Mouse (Mus musculus): ENCODE measurements around the gene Nppb. TPM values are rescaled to one million over a fixed set of nuclear protein-coding genes. Genes with fewer than 3 reads are reported as not detected.

Gene Nppb
- polyA plus RNA-seq, 2 experiments from 2014 or later = not detected

- ATAC-seq = no peak
Observed at GRCm38 (mm10) chr4:147977726-147978125, 7.9 kb upstream of the Nppb start.

GRCm38 (mm10) chr4:147978391-147978790 lies 7.2 kb upstream of the Nppb start:
- no peak for ATAC-seq

GRCm38 (mm10) chr4:147979441-147979860 lies 6.1 kb upstream of the Nppb start:
- ATAC-seq = no peak

GRCm38 (mm10) chr4:147993571-147994095 lies 8.0 kb downstream of the Nppb start:
- ATAC-seq = no peak

- ATAC-seq = no peak
Observed at GRCm38 (mm10) chr4:147995311-147995710, 9.7 kb downstream of the Nppb start.

- ATAC-seq = no peak
Observed at GRCm38 (mm10) chr4:148000202-148000772, 14.7 kb downstream of the Nppb start, which contains the start of gene Nppa. Nppa (plus strand) TSS chr4:148000722.

- no peak for ATAC-seq
Observed at GRCm38 (mm10) chr4:148001013-148001789, 15.6 kb downstream of the Nppb start.

GRCm38 (mm10) chr4:148001866-148002265 lies 16.3 kb downstream of the Nppb start:
- no peak for ATAC-seq

GRCm38 (mm10) chr4:148004361-148004760 lies 18.8 kb downstream of the Nppb start:
- no peak for ATAC-seq

- no peak for ATAC-seq
Observed at GRCm38 (mm10) chr4:148008412-148008811, 22.8 kb downstream of the Nppb start.

GRCm38 (mm10) chr4:148009641-148010040 lies 24.1 kb downstream of the Nppb start:
- no peak for ATAC-seq

- ATAC-seq = no peak
Observed at GRCm38 (mm10) chr4:148011332-148011731, 25.7 kb downstream of the Nppb start.

GRCm38 (mm10) chr4:148012216-148012615 lies 26.6 kb downstream of the Nppb start:
- ATAC-seq = no peak

- ATAC-seq = no peak
Observed at GRCm38 (mm10) chr4:148015418-148015817, 29.8 kb downstream of the Nppb start.

GRCm38 (mm10) chr4:148016981-148017380 lies 31.4 kb downstream of the Nppb start:
- ATAC-seq = no peak

- ATAC-seq = no peak
Observed at GRCm38 (mm10) chr4:148018410-148018809, 32.8 kb downstream of the Nppb start.

GRCm38 (mm10) chr4:148024003-148024402 lies 38.4 kb downstream of the Nppb start:
- ATAC-seq = no peak

GRCm38 (mm10) chr4:148029297-148029696 lies 43.7 kb downstream of the Nppb start:
- ATAC-seq = no peak

GRCm38 (mm10) chr4:148030506-148030905 lies 44.9 kb downstream of the Nppb start:
- ATAC-seq = no peak

GRCm38 (mm10) chr4:148033858-148034410 lies 48.3 kb downstream of the Nppb start:
- ATAC-seq = peak; percentile 50

GRCm38 (mm10) chr4:148035440-148035839 lies 49.9 kb downstream of the Nppb start:
- no peak for ATAC-seq

All from activated CD4-positive, CD25-positive, alpha-beta regulatory T cell, adult 4 months (primary cell).